Mouse (Mus musculus) embryonic fibroblast, embryonic 13.5 days (primary cell): ENCODE results near the gene Pced1a. TPM values are rescaled to one million over a fixed set of nuclear protein-coding genes. Genes with fewer than 3 reads are reported as not detected.
"Not testable (repeated sequence)": the region's sequence is repeated elsewhere in the genome, so short reads cannot be mapped to it uniquely, and the experiment has no call there.

Experiments
- H3K27ac ChIP-seq: 2 replicates; pipeline ENCODE4 v1.5.1; 2012; ENCODE audit warnings: low read length, control low read depth, inconsistent platforms; ENCODE audit not compliant: insufficient read depth
- H3K4me1 ChIP-seq: 2 replicates; pipeline ENCODE4 v1.6.1; 2011; ENCODE audit warnings: low read length; ENCODE audit not compliant: control insufficient read depth, insufficient read depth
- H3K4me3 ChIP-seq: 2 replicates; pipeline ENCODE4 v1.5.1; 2011; ENCODE audit warnings: mild to moderate bottlenecking, control low read depth, low read length; ENCODE audit not compliant: insufficient read depth
- CTCF ChIP-seq: IDR thresholded peaks from 2 replicates; pipeline ENCODE4 v1.5.1; 2011; ENCODE audit warnings: mild to moderate bottlenecking, control low read depth, low read length, moderate library complexity, borderline replicate concordance; ENCODE audit not compliant: insufficient read depth
- POLR2A ChIP-seq: IDR thresholded peaks from 2 replicates; pipeline ENCODE4 v1.6.1; 2011; ENCODE audit warnings: low read depth, mild to moderate bottlenecking, control low read depth, low read length, moderate library complexity
- polyA plus RNA-seq: library from polyadenylated mRNA; stranded (reverse); fragments of >200 nt; gene quantifications from 2 replicates; pipeline ENCODE4 v1.2.4, GENCODE M21; 2011; ENCODE audit warnings: low read depth; ENCODE audit not compliant: missing spikeins, insufficient read length

Gene Pced1a
- polyA plus RNA-seq, 1 experiment: 15.8 TPM

GRCm38 (mm10) chr2:130398091-130398490, 26.4 kb downstream of the Pced1a start:
- Histone ChIP-seq H3K4me3 (no peak overlapping the region), H3K4me1 (peaks cover 2% of the 10 kb centered on the region; the same call in 1 of the 2 replicates), H3K27ac (no peak overlapping the region)
- TF ChIP-seq POLR2A (no peak), CTCF (no peak)

- H3K4me1 ChIP-seq: peaks cover 2% of the 10 kb centered on the region; the same call in 1 of the 2 replicates
- peak within 1 kb of the TSS; percentile 33 for H3K4me3 ChIP-seq
- TF ChIP-seq CTCF (no peak), POLR2A (peak; percentile 42)
- H3K27ac ChIP-seq: no peak within 1 kb of the TSS
Observed at GRCm38 (mm10) chr2:130397186-130397985, 27.1 kb downstream of the Pced1a start, which contains the start of gene Cpxm1. Gene Cpxm1, minus strand, starts transcription at chr2:130397574.

- Histone ChIP-seq H3K27ac (no peak overlapping the region), H3K4me1 (peaks cover 2% of the 10 kb centered on the region; the same call in 1 of the 2 replicates), H3K4me3 (no peak overlapping the region)
- no peak for TF ChIP-seq CTCF
- TF ChIP-seq POLR2A: no peak
Observed at GRCm38 (mm10) chr2:130395696-130396095, 28.8 kb downstream of the Pced1a start.

GRCm38 (mm10) chr2:130392836-130393235, 31.7 kb downstream of the Pced1a start:
- peaks cover 2% of the 10 kb centered on the region; the same call in 1 of the 2 replicates for H3K4me1 ChIP-seq
- H3K4me3 ChIP-seq: no peak overlapping the region
- TF ChIP-seq CTCF (no peak), POLR2A (no peak)
- H3K27ac ChIP-seq: no peak overlapping the region

GRCm38 (mm10) chr2:130390993-130391625, 33.4 kb downstream of the Pced1a start:
- Histone ChIP-seq H3K27ac (no peak overlapping the region), H3K4me1 (no peaks in the 10 kb centered on the region), H3K4me3 (no peak overlapping the region)
- TF ChIP-seq CTCF (no peak), POLR2A (no peak)

- TF ChIP-seq CTCF: no peak
- TF ChIP-seq POLR2A: no peak
- Histone ChIP-seq H3K4me1 (no peaks in the 10 kb centered on the region), H3K4me3 (no peak overlapping the region), H3K27ac (no peak overlapping the region)
Observed at GRCm38 (mm10) chr2:130388796-130389195, 35.7 kb downstream of the Pced1a start.

- H3K27ac ChIP-seq: no peak overlapping the region
- no peak for TF ChIP-seq POLR2A
- no peak for TF ChIP-seq CTCF
- no peak overlapping the region for H3K4me3 ChIP-seq
- no peaks in the 10 kb centered on the region for H3K4me1 ChIP-seq
Observed at GRCm38 (mm10) chr2:130386212-130386611, 38.3 kb downstream of the Pced1a start.

- Histone ChIP-seq H3K27ac (no peak overlapping the region), H3K4me3 (no peak overlapping the region), H3K4me1 (no peaks in the 10 kb centered on the region)
- no peak for TF ChIP-seq CTCF
- no peak for TF ChIP-seq POLR2A
Observed at GRCm38 (mm10) chr2:130383895-130384294, 40.6 kb downstream of the Pced1a start.

GRCm38 (mm10) chr2:130383205-130383604, 41.3 kb downstream of the Pced1a start:
- no peaks in the 10 kb centered on the region for H3K4me1 ChIP-seq
- H3K4me3 ChIP-seq: no peak overlapping the region
- no peak overlapping the region for H3K27ac ChIP-seq
- TF ChIP-seq CTCF: no peak
- no peak for TF ChIP-seq POLR2A

GRCm38 (mm10) chr2:130374951-130375350, 49.5 kb downstream of the Pced1a start:
- no peak overlapping the region for H3K27ac ChIP-seq
- no peaks in the 10 kb centered on the region for H3K4me1 ChIP-seq
- no peak for TF ChIP-seq CTCF
- TF ChIP-seq POLR2A: no peak
- H3K4me3 ChIP-seq: no peak overlapping the region

- H3K4me1 ChIP-seq, H3K27ac ChIP-seq, H3K4me3 ChIP-seq: not testable (repeated sequence)
Observed at GRCm38 (mm10) chr2:130373026-130373425, 51.5 kb downstream of the Pced1a start.
